Mouse (Mus musculus): ENCODE measurements around the gene Mettl7a3.

DNA sequence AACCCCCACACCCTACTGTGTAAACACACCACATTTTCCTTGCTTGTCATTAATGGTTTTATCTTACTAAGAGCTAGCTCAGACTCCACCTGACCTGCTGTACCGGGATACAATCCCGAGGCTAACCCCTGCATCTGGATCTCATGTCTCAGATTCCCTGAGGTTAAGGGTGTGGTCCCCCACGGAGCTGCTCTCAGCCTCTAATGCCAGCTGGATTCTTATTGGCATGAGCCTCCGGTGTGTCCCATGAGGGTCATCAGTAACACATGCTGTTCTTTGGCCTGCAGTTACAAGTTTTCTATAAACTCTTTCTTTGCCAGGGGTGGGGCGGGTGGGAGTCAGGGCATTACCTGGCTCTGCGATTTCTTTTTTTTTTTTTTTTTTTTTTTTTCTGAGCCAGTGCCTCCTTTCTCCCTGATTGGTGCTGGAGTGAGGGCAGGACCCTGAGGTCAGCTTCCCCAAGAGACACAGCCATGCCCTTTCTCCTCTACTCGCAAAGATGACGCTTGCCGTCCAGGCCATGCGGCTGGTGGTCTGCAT, 18.1 kb downstream of the Mettl7a3 start, which contains the start of the genes Methig1 and Mettl7a2:
- no peak for TF ChIP-seq CTCF (IDR thresholded peaks at IDR 0.05; ENCODE audit: low read depth)
- no peak for TF ChIP-seq EP300 (optimal IDR thresholded peaks at IDR 0.05)
